Mouse (Mus musculus) lung, postnatal 0 days (tissue): Measurements from ENCODE around the gene Vamp8.

Experiments used
- CTCF ChIP-seq: IDR thresholded peaks from 2 replicates; pipeline ENCODE4 v1.5.1; 2016; ENCODE audit warnings: antibody characterized with exemption, mild to moderate bottlenecking
- EP300 ChIP-seq: IDR thresholded peaks from 2 replicates; pipeline ENCODE4 v1.6.1; 2016; ENCODE audit warnings: antibody characterized with exemption, mild to moderate bottlenecking, control low read depth

DNA sequence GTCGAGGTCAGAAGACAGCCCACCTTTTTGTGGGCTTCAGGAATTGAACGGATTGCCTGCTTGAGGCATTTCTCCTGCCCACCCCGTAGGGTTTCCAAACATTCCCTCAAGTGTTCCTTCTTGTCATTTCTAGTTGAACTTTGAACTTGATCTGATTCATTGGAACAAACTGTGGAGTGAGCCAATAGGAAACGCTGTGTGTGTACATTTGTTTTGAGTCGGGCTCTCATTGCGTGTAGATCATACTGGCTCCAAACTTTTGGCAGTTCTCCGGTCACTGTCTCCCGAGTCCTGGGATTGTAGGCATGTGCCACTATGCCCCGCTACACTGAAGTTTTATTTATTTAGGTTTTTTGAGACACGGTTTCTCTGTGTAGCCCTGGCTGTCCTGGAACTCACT is 30.4 kb upstream of the Vamp8 start:
- TF ChIP-seq EP300 (no peak), CTCF (no peak)
